Mouse (Mus musculus) forebrain, embryonic 14.5 days (tissue): ENCODE data around the gene Zkscan17. TPM values are rescaled to one million over a fixed set of nuclear protein-coding genes. Genes with fewer than 3 reads are reported as not detected.

Source experiments
- ATAC-seq: fragments of 200-750 bp; cut with Nextera tagmentation; 2 replicates; pipeline ENCODE4 v1.8.0; 2017; ENCODE audit warnings: mild to moderate bottlenecking, moderate library complexity
- DNase-seq: peaks from one replicate; pipeline ENCODE4 v3.0.0-alpha.2; 2015; ENCODE audit warnings: low spot score
- H3K27ac ChIP-seq: fragments of 300-500 bp; sonication (generic); 2 replicates; pipeline ENCODE4 v1.5.1; 2014; ENCODE audit warnings: low read depth, mild to moderate bottlenecking, control low read depth, low read length, moderate library complexity
- H3K27me3 ChIP-seq: fragments of 300-500 bp; sonication (generic); replicated peaks from 2 replicates; pipeline ENCODE4 v1.6.1; 2014; ENCODE audit warnings: low read length, control low read depth, mixed read lengths; ENCODE audit not compliant: control insufficient read depth, insufficient read depth
- H3K36me3 ChIP-seq: fragments of 300-500 bp; sonication (generic); 2 replicates; pipeline ENCODE4 v1.6.1; 2014; ENCODE audit warnings: low read length, control low read depth; ENCODE audit not compliant: control insufficient read depth, insufficient read depth
- H3K4me1 ChIP-seq: fragments of 300-500 bp; sonication (generic); 2 replicates; pipeline ENCODE4 v1.6.1; 2014; ENCODE audit warnings: antibody characterized with exemption, low read length, control low read depth; ENCODE audit not compliant: control insufficient read depth, insufficient read depth
- H3K4me2 ChIP-seq: fragments of 300-500 bp; sonication (generic); 2 replicates; pipeline ENCODE4 v1.6.1; 2014; ENCODE audit warnings: mild to moderate bottlenecking, control low read depth, low read length
- H3K4me3 ChIP-seq: fragments of 300-500 bp; sonication (generic); 2 replicates; pipeline ENCODE4 v1.5.1; 2014; ENCODE audit warnings: low read depth, low read length, control low read depth
- H3K9ac ChIP-seq: fragments of 300-500 bp; sonication (generic); 2 replicates; pipeline ENCODE4 v1.6.1; 2014; ENCODE audit warnings: mild to moderate bottlenecking, low read length, control low read depth, moderate library complexity
- H3K9me3 ChIP-seq: fragments of 300-500 bp; sonication (generic); replicated peaks from 2 replicates; pipeline ENCODE4 v1.6.1; 2016; ENCODE audit warnings: low read length, control low read depth, mixed read lengths; ENCODE audit not compliant: control insufficient read depth
- WGBS: fragments of 180-500 bp; shearing (Covaris S2); extraction: QIAGEN DNeasy Blood & Tissue Kit; methylation state at CpG from one replicate; pipeline ENCODE4 v1.1.7; 2014; 5-methylcytosine and 5-hydroxymethylcytosine counted together
- polyA plus RNA-seq: library from polyadenylated mRNA; unstranded; fragments of >200 nt; fragmentation: Nextera tagmentation; extraction: Ambion mirVana; gene quantifications from 2 replicates; pipeline ENCODE4 v1.2.1, GENCODE M21; 2014

Gene Zkscan17
- polyA plus RNA-seq, 1 experiment from 2014 or later = 11.4 TPM

GRCm38 (mm10) chr11:59544005-59544404 is 17.5 kb upstream of the Zkscan17 start:
- H3K27me3 ChIP-seq = no peaks in the 10 kb centered on the region
- no peak overlapping the region for H3K4me2 ChIP-seq
- no peak overlapping the region for H3K4me3 ChIP-seq
- H3K4me1 ChIP-seq = no peaks in the 10 kb centered on the region
- H3K36me3 ChIP-seq = no peaks in the 10 kb centered on the region
- no peak for DNase-seq
- no peak for ATAC-seq
- H3K9ac ChIP-seq = no peak overlapping the region
- no peaks in the 10 kb centered on the region for H3K9me3 ChIP-seq
- H3K27ac ChIP-seq = no peak overlapping the region
- WGBS = 89% methylated on average over 9 of the region's 9 CpGs

GRCm38 (mm10) chr11:59543376-59543775 is 16.8 kb upstream of the Zkscan17 start:
- DNase-seq = no peak
- H3K4me3 ChIP-seq = no peak overlapping the region
- no peak overlapping the region for H3K27ac ChIP-seq
- H3K9ac ChIP-seq = no peak overlapping the region
- H3K27me3 ChIP-seq = no peaks in the 10 kb centered on the region
- H3K4me1 ChIP-seq = 0 out of 2 replicates have a peak, but pooled peaks cover 2% of the 10 kb centered on the region
- no peaks in the 10 kb centered on the region for H3K9me3 ChIP-seq
- no peaks in the 10 kb centered on the region for H3K36me3 ChIP-seq
- no peak overlapping the region for H3K4me2 ChIP-seq
- WGBS = 89% methylated on average over 3 of the region's 3 CpGs
- ATAC-seq = no peak

- H3K4me2 ChIP-seq = no peak overlapping the region
- no peak overlapping the region for H3K27ac ChIP-seq
- H3K9me3 ChIP-seq = no peaks in the 10 kb centered on the region
- H3K36me3 ChIP-seq = no peaks in the 10 kb centered on the region
- H3K4me3 ChIP-seq = no peak overlapping the region
- no peak for ATAC-seq
- no peak for DNase-seq
- H3K4me1 ChIP-seq = 0 out of 2 replicates have a peak, but pooled peaks cover 3% of the 10 kb centered on the region
- 81% methylated on average over 6 of the region's 6 CpGs for WGBS
- no peaks in the 10 kb centered on the region for H3K27me3 ChIP-seq
- no peak overlapping the region for H3K9ac ChIP-seq
Measured at GRCm38 (mm10) chr11:59542442-59542841, 15.9 kb upstream of the Zkscan17 start.

GRCm38 (mm10) chr11:59541324-59541723 is 14.8 kb upstream of the Zkscan17 start, which contains the start of gene Nlrp3:
Gene Nlrp3 (plus strand): TSS chr11:59541568.
- Histone ChIP-seq H3K4me1 (0 out of 2 replicates have a peak, but pooled peaks cover 3% of the 10 kb centered on the region), H3K9ac (no peak within 1 kb of the TSS), H3K4me2 (no peak within 1 kb of the TSS), H3K27me3 (no peaks in the 10 kb centered on the region), H3K36me3 (no peaks in the 10 kb centered on the region), H3K4me3 (no peak within 1 kb of the TSS), H3K9me3 (no peaks in the 10 kb centered on the region), H3K27ac (no peak within 1 kb of the TSS)
- ATAC-seq (no peak), DNase-seq (no peak)
- WGBS = 40% methylated on average over 3 of the region's 3 CpGs

GRCm38 (mm10) chr11:59540123-59540522 is 13.6 kb upstream of the Zkscan17 start:
- DNase-seq (no peak), ATAC-seq (no peak)
- no peaks in the 10 kb centered on the region for H3K9me3 ChIP-seq
- H3K4me1 ChIP-seq = 0 out of 2 replicates have a peak, but pooled peaks cover 3% of the 10 kb centered on the region
- H3K4me3 ChIP-seq = no peak overlapping the region
- H3K27ac ChIP-seq = no peak overlapping the region
- H3K36me3 ChIP-seq = no peaks in the 10 kb centered on the region
- H3K27me3 ChIP-seq = no peaks in the 10 kb centered on the region
- 79% methylated on average over 3 of the region's 3 CpGs for WGBS
- H3K9ac ChIP-seq = no peak overlapping the region
- no peak overlapping the region for H3K4me2 ChIP-seq

DNA sequence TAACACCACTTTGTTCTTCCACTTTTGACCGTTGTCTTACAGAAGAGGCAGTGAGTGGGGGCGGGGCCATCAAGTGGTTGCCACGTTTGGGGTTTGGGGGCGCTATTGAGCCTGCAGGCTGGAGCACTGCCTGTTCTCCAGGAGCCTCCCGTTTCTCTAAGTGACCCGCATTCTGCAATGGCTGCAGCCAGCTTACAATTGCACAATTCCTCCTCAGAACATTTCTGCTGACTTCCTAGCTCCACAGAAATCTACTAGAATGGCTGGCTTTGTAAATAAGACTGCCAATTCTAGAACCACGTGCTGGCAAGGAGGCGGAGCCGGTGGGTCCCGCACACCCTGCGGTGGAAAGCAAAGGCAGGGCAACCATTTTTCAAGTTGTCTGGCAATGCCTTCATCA is 11.8 kb upstream of the Zkscan17 start:
- no peak overlapping the region for H3K27ac ChIP-seq
- no peak overlapping the region for H3K4me3 ChIP-seq
- 43% methylated on average over 11 of the region's 11 CpGs for WGBS
- 0 out of 2 replicates have a peak, but pooled peaks cover 3% of the 10 kb centered on the region for H3K4me1 ChIP-seq
- DNase-seq (no peak), ATAC-seq (no peak)
- no peaks in the 10 kb centered on the region for H3K27me3 ChIP-seq
- H3K9me3 ChIP-seq = no peaks in the 10 kb centered on the region
- no peak overlapping the region for H3K4me2 ChIP-seq
- no peaks in the 10 kb centered on the region for H3K36me3 ChIP-seq
- H3K9ac ChIP-seq = no peak overlapping the region

DNA sequence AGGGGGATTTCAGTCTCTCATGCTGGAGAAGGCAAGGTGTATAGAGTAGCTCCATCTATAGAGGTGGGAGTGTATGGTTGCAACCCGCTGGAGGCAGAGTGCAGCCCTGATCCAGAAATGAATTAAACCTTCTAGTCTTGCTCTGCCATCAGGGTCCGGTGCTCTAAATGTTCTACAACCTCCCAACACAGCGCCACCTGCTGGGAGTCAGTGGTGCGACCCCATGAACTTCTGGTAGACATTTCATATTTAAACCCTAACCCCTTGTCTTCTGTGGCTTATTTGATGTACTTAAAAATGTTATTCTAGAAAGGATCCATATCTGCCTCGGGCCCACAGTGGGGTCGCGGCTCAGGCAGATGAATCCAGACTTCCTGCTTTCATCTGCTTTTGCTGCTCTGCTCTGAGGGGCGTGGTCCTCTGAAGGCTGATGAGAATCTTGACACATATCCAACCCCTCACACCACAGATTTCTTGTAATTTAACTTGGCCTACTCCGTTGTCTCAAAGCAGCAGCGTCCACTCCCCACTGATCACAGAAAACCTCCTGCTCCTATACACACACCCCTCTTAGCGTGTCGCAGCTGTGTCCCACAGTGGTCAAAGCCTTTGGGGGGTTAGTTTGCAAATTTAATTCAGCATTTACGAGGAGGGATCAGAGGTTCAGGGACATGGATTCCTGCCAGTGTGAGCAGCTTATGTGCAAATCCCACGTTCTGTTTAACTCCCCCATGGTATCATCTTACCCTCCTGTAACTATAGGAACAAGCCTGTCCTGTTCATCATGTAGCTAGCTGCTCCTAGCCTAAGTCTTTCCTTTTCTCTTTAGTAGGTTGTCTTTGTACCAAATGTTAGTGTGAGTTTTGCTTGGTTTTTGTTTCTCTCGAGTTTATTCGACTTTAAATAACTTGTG is 10.9 kb upstream of the Zkscan17 start:
- H3K9ac ChIP-seq = no peak overlapping the region
- ATAC-seq (no peak), DNase-seq (peak; percentile 24)
- 0 out of 2 replicates have a peak, but pooled peaks cover 3% of the 10 kb centered on the region for H3K4me1 ChIP-seq
- no peak overlapping the region for H3K27ac ChIP-seq
- no peak overlapping the region for H3K4me3 ChIP-seq
- no peaks in the 10 kb centered on the region for H3K27me3 ChIP-seq
- H3K9me3 ChIP-seq = no peaks in the 10 kb centered on the region
- no peak overlapping the region for H3K4me2 ChIP-seq
- WGBS = 74% methylated on average over 16 of the region's 16 CpGs
- no peaks in the 10 kb centered on the region for H3K36me3 ChIP-seq

GRCm38 (mm10) chr11:59531562-59531961 is 5.0 kb upstream of the Zkscan17 start:
- 87% methylated on average over 5 of the region's 5 CpGs for WGBS
- no peak overlapping the region for H3K4me2 ChIP-seq
- H3K27me3 ChIP-seq = no peaks in the 10 kb centered on the region
- ATAC-seq (no peak), DNase-seq (no peak)
- 0 out of 2 replicates have a peak overlapping the region, but pooled peaks have one; percentile 36 for H3K27ac ChIP-seq
- no peaks in the 10 kb centered on the region for H3K9me3 ChIP-seq
- H3K9ac ChIP-seq = no peak overlapping the region
- no peaks in the 10 kb centered on the region for H3K36me3 ChIP-seq
- no peaks in the 10 kb centered on the region for H3K4me1 ChIP-seq
- no peak overlapping the region for H3K4me3 ChIP-seq
